Mouse (Mus musculus) right cerebral cortex, postnatal 4 days (tissue): ENCODE measurements at regions not wholly inside any gene's neighbourhood (a gene's known extent, or its start where the extent isn't known, plus 50 kb on each side); places are given as distances from the start of the nearest gene placed in this dataset.
"Not testable (repeated sequence)": the region's sequence is repeated elsewhere in the genome, so short reads cannot be mapped to it uniquely, and the experiment has no call there.

Experiments
- DNase-seq: peaks from one replicate; pipeline ENCODE4 v3.0.0-alpha.2; 2022

- DNase-seq: no peak
These were observed 60.2 kb upstream of the Pim1 start for GRCm38 (mm10) chr17:29430401-29430800.

DNA sequence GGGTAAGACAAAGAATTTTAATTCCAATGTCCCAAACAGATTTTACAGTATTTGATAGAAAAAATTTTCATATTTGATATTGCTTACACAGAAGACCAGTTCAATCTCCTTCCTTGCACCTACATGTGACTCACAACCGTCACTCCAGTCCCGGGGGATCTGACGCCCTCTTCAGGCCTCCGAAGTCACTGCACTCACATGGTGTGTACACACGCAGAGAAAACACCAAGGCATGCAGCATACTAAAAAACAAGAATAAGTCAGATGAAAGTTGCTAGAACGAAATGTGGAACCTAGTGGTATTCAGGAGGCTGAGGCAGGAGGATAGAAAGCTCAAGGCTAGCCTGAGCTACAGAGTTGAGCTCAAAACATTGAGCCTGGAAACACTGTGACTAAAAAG is 59.7 kb upstream of the Pim1 start:
- no peak for DNase-seq

DNA sequence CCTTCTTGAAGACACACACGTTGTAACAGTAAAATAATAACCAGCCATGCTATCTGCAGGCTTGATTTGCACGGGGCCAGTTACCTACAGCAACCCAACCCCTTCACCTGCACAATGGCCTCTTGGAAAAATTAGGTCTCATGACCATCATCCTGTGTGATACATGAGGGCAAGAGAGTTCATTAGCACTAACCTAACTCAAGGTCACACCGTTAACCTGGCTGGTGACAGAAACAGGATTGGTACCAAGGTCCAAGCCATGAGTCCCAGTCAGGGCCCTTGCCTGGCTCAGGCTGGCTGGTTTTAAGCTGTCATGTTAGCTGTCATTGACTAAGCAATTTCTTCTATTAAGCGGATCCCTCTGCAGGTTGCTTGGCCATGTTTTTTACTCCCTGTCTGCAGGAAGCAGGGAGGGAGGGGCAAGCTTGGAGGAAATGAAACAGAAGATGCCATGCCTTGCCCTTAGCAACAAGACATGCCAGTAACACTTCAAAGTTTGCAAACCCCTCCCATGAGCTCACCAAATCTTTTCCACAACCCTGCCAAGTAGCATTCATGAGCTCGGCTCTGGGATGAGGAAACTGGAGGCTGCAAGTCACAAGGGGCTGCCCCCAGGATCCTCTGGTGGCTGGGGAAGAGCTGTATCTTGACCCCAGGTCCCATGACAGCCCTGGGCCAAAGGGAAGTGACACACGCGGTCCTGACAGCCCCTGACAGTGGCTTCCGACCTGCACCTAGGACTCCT is 58.8 kb upstream of the Pim1 start:
- no peak for DNase-seq

DNA sequence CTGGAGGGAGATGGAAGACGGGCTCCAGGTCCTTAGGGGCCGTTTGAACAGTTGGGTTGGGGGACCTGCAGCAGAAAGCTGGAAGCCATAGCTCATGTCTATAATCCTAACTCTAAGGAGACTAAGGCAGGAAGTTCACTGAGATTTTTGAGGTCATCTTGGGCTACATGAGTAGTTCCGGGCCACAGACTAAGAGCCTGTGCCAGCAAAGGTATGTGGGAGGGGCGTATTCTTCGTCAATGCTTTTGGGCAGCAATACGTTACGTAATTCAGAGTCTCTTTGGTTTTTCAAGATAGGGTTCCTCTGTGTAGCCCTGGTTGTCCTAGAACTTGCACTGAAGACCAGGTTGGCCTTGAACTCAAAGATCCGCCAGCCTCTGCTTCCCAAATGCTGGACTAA is 57.9 kb upstream of the Pim1 start:
- DNase-seq: no peak

- no peak for DNase-seq
These were observed 57.2 kb upstream of the Pim1 start for GRCm38 (mm10) chr17:29433370-29433769.

GRCm38 (mm10) chr17:29434074-29434944 is 56.2 kb upstream of the Pim1 start:
- no peak for DNase-seq

GRCm38 (mm10) chr17:29435345-29436006 is 55.1 kb upstream of the Pim1 start:
- no peak for DNase-seq

DNA sequence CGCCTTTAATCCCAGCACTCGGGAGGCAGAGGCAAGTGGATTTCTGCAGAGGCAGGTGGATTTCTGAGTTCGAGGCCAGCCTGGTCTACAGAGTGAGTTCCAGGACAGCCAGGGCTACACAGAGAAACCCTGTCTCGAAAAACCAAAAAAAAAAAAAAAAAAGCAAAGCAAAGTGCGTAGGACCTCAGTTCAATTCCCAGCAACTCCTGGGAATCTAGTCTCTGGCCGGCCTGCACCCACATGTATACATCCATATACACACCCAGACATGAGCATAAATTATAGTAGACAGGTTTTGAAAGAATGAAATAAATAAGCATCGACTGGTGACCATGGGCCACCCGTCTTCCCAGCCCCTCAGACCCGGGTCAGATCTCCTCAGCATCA is 54.1 kb upstream of the Pim1 start:
- DNase-seq: not testable (repeated sequence)

DNA sequence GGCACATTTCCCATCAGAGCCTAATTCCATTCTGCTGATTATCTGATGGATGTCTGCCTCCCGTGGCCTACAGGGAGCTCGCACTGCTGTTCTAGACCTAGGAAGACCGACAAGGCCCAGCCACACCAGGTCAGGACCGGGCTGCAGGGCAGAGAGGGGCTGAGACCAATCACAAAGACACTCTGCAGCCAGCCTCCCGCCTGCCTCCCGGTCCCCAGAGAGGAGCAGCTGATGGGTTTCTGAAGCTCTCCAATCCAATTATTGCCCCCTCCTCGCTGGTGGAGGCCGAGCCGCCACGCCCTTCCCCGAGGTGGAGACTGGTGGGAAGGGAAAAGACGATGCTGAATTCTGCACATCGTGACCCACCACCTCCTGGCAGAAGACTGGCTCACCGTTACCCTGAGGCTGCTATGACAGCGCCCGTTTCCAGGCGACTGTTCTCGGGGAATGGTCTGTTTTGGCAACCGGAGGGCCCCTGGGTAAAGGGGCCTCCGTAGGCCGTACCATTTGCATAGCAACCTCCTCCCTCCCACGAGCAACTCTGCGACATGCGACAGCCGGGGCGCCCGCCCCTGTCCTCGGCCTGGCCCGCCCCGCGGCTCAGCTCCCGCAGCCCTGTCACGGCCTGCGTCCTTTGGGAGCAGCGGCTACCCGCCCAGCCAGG is 53.5 kb upstream of the Pim1 start:
- DNase-seq: peak; percentile 70

GRCm38 (mm10) chr17:29437535-29438324 is 52.8 kb upstream of the Pim1 start:
- no peak for DNase-seq

DNA sequence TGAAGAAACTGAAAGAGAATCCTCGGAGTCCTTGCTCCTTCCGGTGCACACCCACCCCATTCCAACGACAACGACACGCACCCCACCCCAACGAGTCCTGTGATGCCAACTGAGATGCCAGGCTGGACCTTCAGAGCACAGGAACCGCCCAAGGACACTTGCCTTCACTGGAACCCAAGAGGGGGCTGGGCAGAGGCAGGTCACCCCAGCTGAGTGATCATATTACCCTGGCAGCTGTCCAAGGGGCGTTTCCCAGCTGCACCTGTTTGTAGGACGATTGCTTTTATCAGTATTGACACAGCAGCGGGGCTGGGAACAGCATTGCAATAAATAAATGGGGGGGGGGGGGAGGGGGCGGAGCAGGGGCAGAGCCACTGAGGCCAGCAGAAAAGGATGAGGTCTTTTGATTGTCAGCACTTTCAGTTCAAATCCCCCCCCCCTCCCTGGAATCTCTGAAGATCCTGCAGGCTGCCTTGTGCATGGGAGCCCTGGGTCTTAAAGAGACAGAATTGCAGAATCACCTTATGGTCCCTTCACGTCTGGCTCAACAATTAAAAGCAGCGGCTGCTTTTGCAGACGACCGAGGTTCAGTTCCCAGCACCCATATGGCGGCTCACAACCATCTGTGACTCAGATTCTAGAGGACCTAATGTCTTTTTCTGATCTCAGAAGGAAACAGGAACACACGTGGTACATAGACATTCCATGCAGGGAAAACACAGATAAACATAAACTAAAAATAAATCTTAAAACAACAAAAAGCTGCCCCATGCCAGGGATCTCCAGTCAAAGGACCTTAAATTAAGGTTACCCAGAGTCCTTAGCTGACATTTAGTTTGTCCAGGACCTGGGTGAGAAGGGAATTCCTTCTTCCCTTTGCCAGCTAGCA is 52.0 kb upstream of the Pim1 start:
- DNase-seq: no peak

DNA sequence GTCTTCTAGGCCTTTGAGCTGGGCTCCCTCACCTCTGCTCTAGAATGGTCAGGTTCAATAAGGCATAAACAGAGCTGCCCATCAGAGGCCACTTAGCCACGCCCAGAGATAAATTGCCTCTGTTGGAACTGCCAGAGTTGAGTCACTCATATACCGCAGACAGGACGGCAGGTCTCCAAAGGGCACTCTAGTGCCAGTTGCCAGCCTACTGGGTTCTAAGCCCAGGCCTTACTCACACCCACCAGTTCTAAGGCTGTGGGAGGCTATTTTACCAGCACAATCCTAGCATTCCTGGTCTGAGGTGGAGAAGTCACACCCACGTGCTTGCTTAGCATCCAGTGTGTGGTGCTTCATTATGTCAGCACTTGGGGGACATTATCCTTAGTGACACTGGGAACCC is 50.6 kb upstream of the Pim1 start:
- DNase-seq: no peak

DNA sequence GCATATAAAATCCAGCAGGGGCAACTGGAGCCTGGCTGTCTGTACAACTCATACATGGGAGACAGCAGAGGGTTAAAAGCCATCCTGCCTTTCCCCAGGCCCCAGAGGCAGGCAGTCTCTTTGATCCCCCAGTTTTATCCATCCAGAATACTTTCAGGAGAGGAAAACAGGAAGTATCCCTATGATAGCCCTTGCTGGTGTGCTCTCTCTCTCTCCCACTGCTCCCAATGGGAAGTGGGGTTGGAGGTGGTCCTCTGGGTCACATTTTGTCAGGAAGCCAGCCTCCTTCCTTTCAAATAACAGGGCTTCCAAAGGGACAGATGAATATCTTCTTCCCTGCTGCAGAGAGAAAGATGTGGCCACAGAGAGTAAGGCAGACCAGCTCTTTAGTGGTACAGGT is 50.1 kb upstream of the Pim1 start:
- DNase-seq: no peak
